Mouse (Mus musculus): Measurements from ENCODE around the gene Isl2. TPM values are rescaled to one million over a fixed set of nuclear protein-coding genes. Genes with fewer than 3 reads are reported as not detected.

The Isl2 gene
- polyA plus RNA-seq (2016; fragmentation: Nextera tagmentation; extraction: Ambion mirVana) = 46.4 and 62.5 TPM in 2 replicates

DNA sequence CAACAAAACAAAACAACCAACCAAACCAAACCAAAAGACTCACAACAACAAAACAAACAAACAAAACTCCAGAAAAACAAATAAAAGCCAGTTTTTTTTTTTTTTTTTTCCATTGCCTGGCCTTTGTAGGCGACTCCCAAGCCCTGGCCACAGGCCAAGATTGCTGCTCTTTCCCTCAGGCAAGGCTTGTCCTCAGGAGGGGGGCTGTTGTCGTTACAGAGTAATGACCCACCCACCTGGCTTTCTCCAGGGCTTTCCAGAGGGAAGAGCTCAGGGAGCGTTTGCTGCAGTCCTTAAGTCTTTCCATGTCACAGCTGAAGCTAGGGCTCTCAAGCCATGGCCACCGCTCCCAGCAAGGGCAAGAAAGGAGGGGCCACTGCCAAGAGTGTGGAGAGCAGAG is at the start of gene Isl2:
TSS of gene Isl2 (plus strand) at position 296 of the 400 bp plus-strand sequence.
- Histone ChIP-seq H3K9ac (peak within 1 kb of the TSS; percentile 17; the same call in 1 of the 2 replicates), H3K36me3 (no peaks in the 10 kb centered on the region), H3K9me3 (no peaks in the 10 kb centered on the region), H3K4me1 (peaks cover 29% of the 10 kb centered on the region), H3K4me3 (no peak within 1 kb of the TSS), H3K27me3 (replicated peaks) (peaks cover 69% of the 10 kb centered on the region), H3K4me2 (replicated peaks) (peak within 1 kb of the TSS; percentile 35; the same call in 1 of the 2 replicates), H3K27ac (no peak within 1 kb of the TSS)
- ATAC-seq (ENCODE audit: low FRiP score, low read depth) = no peak
- WGBS = 1% methylated on average over 4 of the region's 4 CpGs

DNA sequence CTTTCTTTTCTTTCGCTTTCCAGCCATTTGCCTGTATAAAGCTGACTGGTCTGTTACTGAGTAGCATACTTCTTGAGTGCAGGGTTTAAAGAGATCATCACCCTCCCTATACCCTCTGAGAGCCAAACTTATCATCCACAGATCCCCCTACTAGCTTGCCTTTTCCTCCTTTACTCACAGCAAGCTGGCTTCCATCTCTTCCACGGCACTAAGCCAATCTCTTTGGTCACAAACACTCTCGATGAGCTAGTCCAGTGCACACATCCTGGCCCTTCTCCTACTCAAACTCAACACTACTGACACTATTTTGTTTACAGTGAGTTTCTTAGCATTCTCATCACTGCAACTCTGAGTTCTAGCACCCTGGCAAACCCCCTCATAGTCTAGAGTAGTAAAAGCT is 30.6 kb upstream of the Isl2 start:
- Histone ChIP-seq H3K4me2 (replicated peaks) (no peak overlapping the region), H3K27me3 (replicated peaks) (peaks cover 4% of the 10 kb centered on the region; the same call in 1 of the 2 replicates), H3K4me3 (no peak overlapping the region), H3K27ac (no peak overlapping the region), H3K9ac (no peak overlapping the region), H3K36me3 (no peaks in the 10 kb centered on the region), H3K4me1 (no peaks in the 10 kb centered on the region), H3K9me3 (no peaks in the 10 kb centered on the region)
- 93% methylated on average over 3 of the region's 3 CpGs for WGBS
- no peak for ATAC-seq (ENCODE audit: low FRiP score, low read depth)

DNA sequence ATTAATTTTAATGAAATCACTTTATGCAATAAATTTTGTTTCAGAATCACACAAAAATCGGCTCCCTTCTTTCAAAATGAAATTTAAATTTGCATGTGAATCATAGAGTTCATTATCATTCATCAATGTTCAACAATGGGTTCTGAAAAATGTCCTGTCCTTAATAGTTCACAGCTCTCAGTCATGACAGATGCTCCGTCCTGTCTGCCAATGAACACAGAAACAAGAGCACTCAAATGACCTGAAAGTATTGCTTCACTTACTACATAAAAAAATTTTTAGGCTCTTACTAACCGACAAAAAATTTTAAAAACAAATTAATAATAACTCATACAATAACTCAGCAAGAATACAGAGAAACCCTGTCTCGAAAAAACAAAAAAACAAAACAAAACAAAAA is 29.8 kb upstream of the Isl2 start:
- no peak for ATAC-seq (ENCODE audit: low FRiP score, low read depth)
- 59% methylated on average over 4 of the region's 4 CpGs for WGBS
- no peaks in the 10 kb centered on the region for H3K4me1 ChIP-seq
- no peak overlapping the region for H3K4me3 ChIP-seq
- H3K9ac ChIP-seq = no peak overlapping the region
- H3K36me3 ChIP-seq = no peaks in the 10 kb centered on the region
- peaks cover 6% of the 10 kb centered on the region; the same call in 1 of the 2 replicates for H3K27me3 ChIP-seq (replicated peaks)
- H3K27ac ChIP-seq = no peak overlapping the region
- H3K4me2 ChIP-seq (replicated peaks) = no peak overlapping the region
- H3K9me3 ChIP-seq = no peaks in the 10 kb centered on the region

DNA sequence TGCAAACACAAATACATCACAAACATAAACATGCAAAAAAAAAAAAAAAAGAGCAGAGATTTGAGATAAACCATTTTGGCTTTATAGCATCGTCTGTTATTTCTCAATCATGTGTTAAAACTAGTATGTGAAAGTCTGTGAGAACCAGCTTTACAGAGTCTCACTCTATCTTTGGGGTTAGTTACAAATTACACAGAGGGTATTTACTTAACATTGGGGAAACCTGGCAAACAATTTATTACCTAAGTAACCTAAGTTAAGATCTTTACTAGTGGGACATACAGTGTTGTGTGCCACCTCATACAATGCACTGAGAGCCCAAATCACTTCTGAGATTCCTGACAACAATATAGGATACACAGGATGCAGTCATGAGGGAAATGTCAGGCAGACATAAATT is 28.7 kb upstream of the Isl2 start:
- H3K9ac ChIP-seq = no peak overlapping the region
- no peak overlapping the region for H3K4me2 ChIP-seq (replicated peaks)
- no peaks in the 10 kb centered on the region for H3K4me1 ChIP-seq
- H3K27ac ChIP-seq = no peak overlapping the region
- ATAC-seq (ENCODE audit: low FRiP score, low read depth) = no peak
- no peaks in the 10 kb centered on the region for H3K36me3 ChIP-seq
- H3K9me3 ChIP-seq = no peaks in the 10 kb centered on the region
- H3K4me3 ChIP-seq = no peak overlapping the region
- peaks cover 17% of the 10 kb centered on the region for H3K27me3 ChIP-seq (replicated peaks)
- 87% methylated on average over 1 of the region's 1 CpGs for WGBS

DNA sequence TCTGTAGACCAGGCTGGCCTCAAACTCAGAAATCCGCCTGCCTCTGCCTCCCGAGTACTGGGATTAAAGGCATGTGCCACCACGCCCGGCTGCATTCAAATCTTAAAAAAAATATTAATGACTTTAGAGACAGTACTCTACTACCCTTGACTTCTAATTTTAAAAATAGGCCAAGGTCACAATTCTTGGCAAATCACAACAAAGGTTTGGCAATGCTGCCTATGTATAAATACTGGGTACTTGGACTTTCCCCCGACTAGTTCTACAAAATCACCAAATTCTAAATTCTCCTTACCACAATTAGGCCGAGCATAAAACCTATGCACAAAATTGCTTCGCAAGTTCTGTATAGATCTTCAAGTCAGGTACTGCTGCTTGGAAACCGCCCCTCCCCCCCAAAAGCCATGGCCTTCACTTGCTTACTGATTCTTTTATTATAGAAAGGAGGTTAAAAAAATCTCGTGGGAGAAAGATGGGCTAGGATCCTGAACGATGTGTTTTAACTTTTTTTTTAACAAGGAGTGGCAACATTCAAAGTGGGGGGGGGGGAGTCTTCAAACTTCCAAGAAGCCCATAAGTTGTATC is 27.7 kb upstream of the Isl2 start:
- H3K27ac ChIP-seq = no peak overlapping the region
- H3K27me3 ChIP-seq (replicated peaks) = peaks cover 21% of the 10 kb centered on the region
- H3K36me3 ChIP-seq = no peaks in the 10 kb centered on the region
- H3K9me3 ChIP-seq = no peaks in the 10 kb centered on the region
- H3K4me3 ChIP-seq = no peak overlapping the region
- 81% methylated on average over 10 of the region's 10 CpGs for WGBS
- no peak for ATAC-seq (ENCODE audit: low FRiP score, low read depth)
- H3K4me2 ChIP-seq (replicated peaks) = peak overlapping the region; percentile 81
- H3K9ac ChIP-seq = peak overlapping the region; percentile 86; the same call in 1 of the 2 replicates
- H3K4me1 ChIP-seq = no peaks in the 10 kb centered on the region

DNA sequence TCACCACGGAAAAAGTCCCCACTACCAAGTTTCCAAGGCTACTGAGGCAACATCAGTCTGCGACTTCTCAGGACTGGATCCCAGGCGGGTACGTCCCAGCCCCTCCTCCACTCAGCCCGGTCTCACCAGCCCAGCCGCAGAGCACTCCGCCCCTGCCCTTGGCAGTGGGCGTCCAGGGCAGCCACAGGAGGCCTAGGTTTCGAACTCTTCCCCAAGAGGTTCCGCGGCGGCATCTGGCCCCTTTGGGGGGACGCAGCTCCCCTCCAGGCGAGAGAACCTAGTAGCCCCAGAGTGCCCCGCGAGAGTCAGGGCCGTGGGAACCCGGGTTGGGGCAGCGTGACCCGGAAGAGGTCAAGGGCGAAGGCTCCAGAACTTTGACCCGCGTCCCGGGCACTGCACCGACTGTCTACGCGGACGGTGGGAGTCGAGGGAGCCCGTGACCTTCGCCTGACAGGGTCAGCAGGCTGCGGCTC is 26.9 kb upstream of the Isl2 start:
- Histone ChIP-seq H3K4me1 (no peaks in the 10 kb centered on the region), H3K27ac (peak overlapping the region; percentile 50; the same call in 1 of the 2 replicates), H3K36me3 (no peaks in the 10 kb centered on the region), H3K9me3 (no peaks in the 10 kb centered on the region), H3K9ac (peak overlapping the region; percentile 86), H3K4me3 (peak overlapping the region; percentile 83), H3K4me2 (replicated peaks) (peak overlapping the region; percentile 81), H3K27me3 (replicated peaks) (peaks cover 21% of the 10 kb centered on the region)
- ATAC-seq (ENCODE audit: low FRiP score, low read depth) = peak; percentile 87
- under 1% methylated on average over 32 of the region's 32 CpGs for WGBS

DNA sequence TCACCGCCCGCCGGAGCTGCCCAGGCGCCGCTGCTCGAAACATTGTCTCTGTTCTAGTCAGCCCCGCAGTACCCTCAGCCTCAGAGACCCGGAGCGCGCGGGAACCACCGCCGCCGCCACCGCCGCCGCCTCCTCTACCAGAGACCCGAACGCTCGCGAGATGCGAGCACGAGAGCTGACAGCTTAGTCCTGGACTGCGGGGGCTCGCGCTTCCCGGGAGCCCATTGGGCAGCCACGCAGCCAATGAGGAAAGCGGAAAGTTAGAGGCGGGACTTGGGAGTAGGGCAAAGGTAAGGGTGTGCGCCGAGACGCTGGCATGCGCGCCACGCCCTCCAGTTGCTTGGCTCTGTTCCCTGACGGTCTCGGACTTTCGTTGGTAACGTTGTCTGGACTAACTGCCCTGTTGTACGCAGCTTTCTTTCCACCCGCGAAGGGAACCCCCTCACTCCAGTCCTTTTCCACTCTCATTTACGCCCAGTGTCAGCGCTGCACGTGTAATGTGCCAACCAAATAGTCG is 26.4 kb upstream of the Isl2 start, which contains the start of gene Etfa:
TSS of gene Etfa (minus strand) at position 217 of the 517 bp plus-strand sequence.
- peak within 1 kb of the TSS; percentile 83 for H3K4me3 ChIP-seq
- under 1% methylated on average over 47 of the region's 47 CpGs for WGBS
- peaks cover 21% of the 10 kb centered on the region for H3K27me3 ChIP-seq (replicated peaks)
- ATAC-seq (ENCODE audit: low FRiP score, low read depth) = peak; percentile 100
- peak within 1 kb of the TSS; percentile 86 for H3K9ac ChIP-seq
- no peaks in the 10 kb centered on the region for H3K9me3 ChIP-seq
- H3K4me2 ChIP-seq (replicated peaks) = peak within 1 kb of the TSS; percentile 81
- H3K27ac ChIP-seq = peak within 1 kb of the TSS; percentile 50; the same call in 1 of the 2 replicates
- no peaks in the 10 kb centered on the region for H3K4me1 ChIP-seq
- no peaks in the 10 kb centered on the region for H3K36me3 ChIP-seq

DNA sequence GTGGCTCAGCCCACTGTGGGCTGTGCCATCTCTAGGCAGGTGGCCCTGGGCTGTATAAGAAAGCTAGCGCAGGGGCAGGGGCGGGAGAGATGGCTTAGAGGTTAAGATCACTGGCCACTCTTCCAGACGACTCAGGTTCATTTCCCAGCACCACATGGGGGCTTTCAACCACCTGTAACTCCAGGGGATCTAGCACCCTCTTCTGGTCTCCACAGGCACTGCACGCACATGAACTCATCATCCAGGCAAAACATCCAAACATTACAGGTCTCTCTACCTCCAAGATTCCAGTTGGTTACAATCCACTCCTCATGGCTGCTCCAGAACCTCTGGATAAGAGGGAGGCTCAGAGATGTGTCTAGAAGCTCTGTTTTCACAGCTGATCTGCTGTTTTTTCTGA is 12.8 kb upstream of the Isl2 start:
- Histone ChIP-seq H3K9ac (no peak overlapping the region), H3K4me1 (no peaks in the 10 kb centered on the region), H3K27me3 (replicated peaks) (peaks cover 3% of the 10 kb centered on the region; the same call in 1 of the 2 replicates), H3K4me2 (replicated peaks) (no peak overlapping the region), H3K4me3 (no peak overlapping the region), H3K36me3 (no peaks in the 10 kb centered on the region), H3K27ac (no peak overlapping the region), H3K9me3 (no peaks in the 10 kb centered on the region)
- ATAC-seq (ENCODE audit: low FRiP score, low read depth) = no peak
- WGBS = 27% methylated on average over 4 of the region's 4 CpGs

DNA sequence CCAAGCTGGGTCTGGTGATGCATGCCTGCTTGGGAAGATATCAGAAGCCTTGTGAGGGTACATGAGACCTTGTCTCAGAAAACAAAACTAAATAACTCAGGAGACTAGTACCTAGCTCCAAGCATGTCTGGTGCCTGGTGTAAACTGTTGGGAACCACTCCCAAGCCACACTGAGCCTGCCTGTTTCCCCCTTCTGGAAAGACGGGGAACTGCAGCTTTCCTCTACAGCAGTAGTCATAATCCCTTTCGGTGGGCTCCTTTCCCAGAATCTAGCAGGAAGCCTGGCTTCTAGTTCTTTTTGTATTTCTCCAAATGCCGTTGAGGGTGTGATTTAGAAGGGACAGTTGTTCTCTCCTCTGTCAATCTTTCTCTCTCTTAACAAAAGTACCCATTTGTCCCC is 2.6 kb upstream of the Isl2 start:
- H3K4me1 ChIP-seq = peaks cover 15% of the 10 kb centered on the region; the same call in 1 of the 2 replicates
- ATAC-seq (ENCODE audit: low FRiP score, low read depth) = no peak
- H3K9me3 ChIP-seq = no peaks in the 10 kb centered on the region
- WGBS = 15% methylated on average over 3 of the region's 3 CpGs
- H3K27me3 ChIP-seq (replicated peaks) = peaks cover 46% of the 10 kb centered on the region
- no peak overlapping the region for H3K9ac ChIP-seq
- H3K27ac ChIP-seq = no peak overlapping the region
- H3K4me3 ChIP-seq = no peak overlapping the region
- H3K4me2 ChIP-seq (replicated peaks) = no peak overlapping the region
- H3K36me3 ChIP-seq = no peaks in the 10 kb centered on the region

DNA sequence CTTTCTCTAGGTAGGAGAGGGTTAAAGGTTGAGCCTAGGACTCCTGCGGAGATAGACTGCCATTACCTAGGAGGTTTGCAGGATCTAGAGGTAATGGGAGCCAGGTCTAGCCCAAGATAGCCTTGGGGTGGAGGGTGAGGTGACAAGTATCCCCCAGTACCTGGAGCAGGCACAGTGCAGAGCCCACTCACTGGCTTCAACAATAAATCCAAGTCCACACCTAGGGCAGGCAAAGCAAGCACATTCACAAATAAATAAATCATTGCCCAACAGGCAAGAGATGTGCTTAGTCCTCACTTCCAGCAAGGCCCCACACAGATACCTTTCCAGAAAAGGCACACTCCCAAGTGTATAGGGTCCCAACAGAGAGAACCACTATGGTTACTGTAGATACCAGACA is 534 bp downstream of the Isl2 start:
- WGBS = 6% methylated on average over 1 of the region's 1 CpGs
- 0 out of 2 replicates have a peak overlapping the region, but pooled peaks have one; percentile 35 for H3K4me2 ChIP-seq (replicated peaks)
- no peaks in the 10 kb centered on the region for H3K9me3 ChIP-seq
- H3K27me3 ChIP-seq (replicated peaks) = peaks cover 75% of the 10 kb centered on the region
- no peak overlapping the region for H3K9ac ChIP-seq
- no peak for ATAC-seq (ENCODE audit: low FRiP score, low read depth)
- peaks cover 32% of the 10 kb centered on the region for H3K4me1 ChIP-seq
- no peaks in the 10 kb centered on the region for H3K36me3 ChIP-seq
- H3K4me3 ChIP-seq = no peak overlapping the region
- no peak overlapping the region for H3K27ac ChIP-seq

DNA sequence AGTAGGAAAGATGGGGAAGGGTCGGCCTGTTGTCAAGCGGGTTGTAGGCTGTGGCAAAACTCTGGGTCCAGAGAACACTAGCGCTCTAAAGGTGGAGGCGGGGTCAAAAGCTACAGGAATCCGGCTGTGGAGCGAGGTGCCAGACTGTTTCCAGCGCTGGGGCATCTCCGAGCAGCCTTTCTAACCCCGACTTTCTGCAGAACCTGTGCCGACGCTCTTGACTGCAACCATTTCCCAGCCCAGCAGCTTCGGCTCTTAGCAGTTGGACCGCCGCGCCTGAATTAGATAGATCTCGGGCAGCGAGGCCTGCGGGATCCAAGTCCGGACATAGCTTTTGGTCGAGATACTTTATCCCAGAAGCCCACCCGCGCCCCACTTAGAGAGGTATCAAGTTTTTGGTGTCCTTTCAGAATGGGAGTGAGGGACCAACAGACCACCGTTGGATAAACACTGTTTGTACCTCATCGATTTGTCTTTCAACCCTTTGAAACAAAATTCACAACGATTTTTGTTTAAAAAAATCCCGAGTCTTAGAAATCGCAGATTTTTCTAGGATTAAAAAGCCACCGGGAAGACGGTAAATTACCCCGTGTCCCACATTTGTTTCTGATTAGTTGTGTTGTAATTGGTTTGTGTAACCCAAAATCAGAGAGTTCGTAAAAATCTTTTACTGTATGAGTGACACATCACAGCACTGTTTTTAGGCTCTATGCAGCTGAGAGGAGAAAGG is 1.4 kb downstream of the Isl2 start:
- Histone ChIP-seq H3K9me3 (no peaks in the 10 kb centered on the region), H3K4me1 (peaks cover 35% of the 10 kb centered on the region), H3K4me3 (peak overlapping the region; percentile 38), H3K4me2 (replicated peaks) (peak overlapping the region; percentile 63), H3K27me3 (replicated peaks) (peaks cover 78% of the 10 kb centered on the region), H3K9ac (peak overlapping the region; percentile 17; the same call in 1 of the 2 replicates), H3K27ac (no peak overlapping the region), H3K36me3 (no peaks in the 10 kb centered on the region)
- 3% methylated on average over 31 of the region's 31 CpGs for WGBS
- ATAC-seq (ENCODE audit: low FRiP score, low read depth) = no peak

DNA sequence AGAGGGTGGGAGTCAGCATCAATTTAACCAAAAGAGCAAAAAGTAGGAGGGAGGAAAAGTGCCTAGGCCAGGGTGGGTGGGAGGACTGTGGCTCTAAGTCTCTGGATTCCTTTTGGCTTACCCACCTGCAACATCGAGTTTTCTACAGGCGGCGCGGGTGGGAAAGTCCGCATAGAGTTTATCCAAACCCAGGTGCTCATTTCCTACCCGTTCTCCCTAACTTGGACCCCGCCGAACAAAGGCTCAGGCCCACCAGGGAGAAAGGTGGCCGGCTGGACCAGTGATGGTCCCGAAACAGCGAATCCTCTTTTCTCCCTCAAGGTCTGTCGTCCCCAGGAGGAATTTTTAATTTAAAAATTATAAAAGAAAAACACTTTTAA is 1.9 kb downstream of the Isl2 start:
- Histone ChIP-seq H3K9me3 (no peaks in the 10 kb centered on the region), H3K4me2 (replicated peaks) (peak overlapping the region; percentile 63), H3K27ac (no peak overlapping the region), H3K4me1 (peaks cover 40% of the 10 kb centered on the region), H3K9ac (0 out of 2 replicates have a peak overlapping the region, but pooled peaks have one; percentile 45), H3K27me3 (replicated peaks) (peaks cover 84% of the 10 kb centered on the region), H3K36me3 (no peaks in the 10 kb centered on the region), H3K4me3 (peak overlapping the region; percentile 38)
- under 1% methylated on average over 12 of the region's 12 CpGs for WGBS
- 0 out of 2 replicates have a peak, but pooled peaks have one; percentile 5 for ATAC-seq (ENCODE audit: low FRiP score, low read depth)
